Mouse (Mus musculus) left cerebral cortex, adult 11 months (tissue): ENCODE data around the gene Rbm47.

Source experiments
- DNase-seq: peaks from one replicate; pipeline ENCODE4 v3.0.0; 2022; ENCODE audit warnings: low spot score

Gene Rbm47

DNA sequence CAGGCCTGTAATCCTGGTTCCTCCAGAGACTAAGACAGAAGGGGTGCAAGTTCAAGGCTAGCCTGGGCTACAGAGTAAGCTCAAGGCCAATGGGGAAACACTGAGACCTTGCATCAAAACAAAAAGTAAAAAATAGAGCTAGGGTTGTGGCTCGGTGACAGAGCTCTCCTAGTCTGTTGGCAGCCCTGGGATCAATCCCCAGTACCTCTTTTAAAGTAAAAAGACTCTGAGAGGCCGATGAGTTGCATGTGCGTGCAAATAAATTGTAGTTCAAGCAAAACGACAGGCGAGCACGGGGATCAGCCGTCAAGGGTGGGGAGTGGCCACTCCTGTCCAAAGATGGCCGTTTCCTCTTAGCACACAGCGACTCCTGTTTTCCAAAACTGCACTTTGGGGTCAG lies 48.0 kb downstream of the Rbm47 start:
- no peak for DNase-seq

DNA sequence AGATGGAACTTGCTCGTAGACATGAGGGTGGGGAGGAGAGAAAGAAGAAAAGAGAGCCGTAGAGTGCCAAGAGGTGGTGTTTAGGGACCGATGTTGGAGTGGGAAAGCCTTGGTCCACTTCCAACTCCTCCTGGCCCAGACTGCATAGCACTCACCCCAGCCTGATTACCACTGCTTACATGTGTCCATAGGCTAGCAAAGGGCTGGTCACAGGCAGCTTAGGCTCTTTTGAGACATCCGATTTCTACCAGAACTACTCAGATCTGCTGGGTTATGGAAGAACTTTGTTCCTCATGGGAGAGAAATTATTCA lies 48.9 kb downstream of the Rbm47 start:
- no peak for DNase-seq

DNA sequence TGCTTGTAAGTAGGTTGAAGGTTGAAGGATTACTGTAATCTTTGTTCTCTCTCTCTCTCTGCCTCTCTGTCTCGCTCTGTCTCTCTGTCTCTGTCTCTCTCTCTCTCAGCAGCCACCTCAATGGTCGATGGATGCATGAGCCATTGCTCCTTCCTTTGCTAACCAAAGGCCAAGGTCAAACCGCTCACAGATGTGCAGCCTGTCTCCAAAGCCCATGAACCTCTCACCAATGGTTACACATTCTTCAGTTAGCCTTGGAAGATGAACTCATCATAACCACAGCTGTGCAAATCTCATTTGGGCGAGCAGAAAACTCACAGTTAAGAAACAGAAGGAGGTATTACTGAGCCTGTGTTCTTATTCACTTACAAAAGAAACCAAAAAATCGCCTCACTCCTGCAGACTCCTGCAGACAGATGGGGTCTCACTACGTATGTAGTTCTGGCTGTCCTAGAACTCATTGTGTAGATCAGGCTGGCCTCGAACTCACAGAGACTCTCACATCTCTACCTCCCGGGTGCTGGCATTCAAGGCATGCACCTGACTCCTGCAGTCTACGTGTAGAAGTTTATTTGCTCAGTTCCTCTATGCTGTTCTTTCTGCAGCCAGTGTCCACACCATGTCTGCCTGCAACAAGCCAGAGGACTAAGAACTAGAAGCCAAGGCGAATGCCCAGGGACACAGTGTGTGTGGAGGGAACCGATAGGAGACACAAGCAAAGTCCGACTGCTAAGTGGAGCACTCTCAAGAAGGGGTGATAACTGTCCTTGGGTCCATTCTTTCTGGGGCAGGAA lies 49.4 kb downstream of the Rbm47 start:
- DNase-seq = no peak

DNA sequence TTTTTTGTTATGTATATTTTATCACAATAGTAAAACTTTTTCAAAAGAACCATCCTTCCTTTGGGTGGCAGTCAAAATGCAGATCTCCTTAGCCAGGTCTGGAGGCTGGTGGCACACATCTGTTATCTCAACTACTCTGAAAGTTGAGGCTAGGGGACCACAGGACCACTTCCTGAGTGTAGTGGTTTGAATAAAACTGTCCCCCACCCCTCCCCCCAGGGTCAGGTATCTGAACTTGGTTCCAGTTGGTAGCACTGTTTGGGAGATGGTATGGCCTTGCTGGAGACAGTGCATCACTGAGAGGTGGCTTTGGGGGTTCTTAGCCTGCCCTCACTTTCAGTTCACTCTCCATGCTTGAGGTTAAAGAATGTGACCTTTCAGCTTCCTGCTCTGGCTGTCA lies 51.7 kb downstream of the Rbm47 start:
- DNase-seq = no peak

DNA sequence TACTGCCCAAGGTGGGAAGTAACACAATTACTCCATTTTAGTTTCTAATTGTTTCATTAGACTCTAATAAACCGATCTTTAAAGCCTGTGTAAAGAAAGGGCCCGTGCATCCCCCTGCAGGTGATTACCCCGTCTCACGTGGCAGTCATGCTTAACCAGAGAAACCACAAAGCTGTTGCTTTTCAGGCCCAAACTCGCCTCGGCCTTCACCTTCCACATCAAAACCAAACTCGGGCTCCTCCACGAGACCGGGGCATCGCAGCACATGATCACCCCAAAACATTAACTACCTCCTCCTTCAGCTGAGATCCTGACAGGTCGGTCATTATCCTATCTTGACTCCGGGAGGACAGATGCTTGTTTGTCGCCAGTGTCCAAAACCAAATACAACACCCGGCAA lies 58.2 kb downstream of the Rbm47 start:
- no peak for DNase-seq

DNA sequence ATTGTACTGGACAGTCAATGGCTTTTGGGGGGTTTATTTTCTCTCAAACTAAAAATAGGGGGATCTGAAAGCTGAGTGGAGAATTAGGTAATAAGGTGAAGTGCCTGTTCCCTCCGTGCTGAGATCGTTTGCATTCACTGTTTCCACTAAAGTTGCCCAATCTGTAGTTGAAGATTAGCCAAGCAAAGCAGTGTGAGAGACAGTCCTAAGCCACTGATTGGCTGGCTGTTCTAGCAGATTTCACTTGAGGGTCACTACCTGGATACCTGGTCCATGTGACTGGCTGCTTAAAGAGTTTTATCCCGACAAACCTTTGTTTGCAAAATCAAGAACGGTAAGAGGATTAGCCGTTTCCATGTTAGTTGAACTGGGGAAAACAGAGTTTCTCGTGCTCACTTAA lies 58.7 kb downstream of the Rbm47 start:
- DNase-seq = no peak

DNA sequence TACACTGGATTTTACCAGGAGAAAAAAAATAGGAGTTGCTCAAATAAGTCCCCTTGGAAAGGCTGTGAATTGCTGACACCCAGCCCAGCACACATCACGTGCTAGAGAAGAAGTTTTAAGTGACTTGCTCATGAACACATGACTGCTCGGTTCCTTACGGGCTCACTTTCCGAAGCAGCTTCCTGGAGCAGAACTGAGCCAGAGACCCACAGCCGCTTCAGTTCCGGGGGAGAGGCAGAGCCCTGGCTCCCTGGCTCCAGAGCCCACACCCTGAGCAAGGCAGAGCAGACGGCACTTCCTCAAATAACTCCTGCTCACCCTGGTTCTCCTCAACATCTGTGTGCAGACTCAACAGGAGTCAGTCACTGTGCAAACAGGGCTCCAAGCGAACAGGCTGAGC lies 60.9 kb downstream of the Rbm47 start:
- DNase-seq = no peak

DNA sequence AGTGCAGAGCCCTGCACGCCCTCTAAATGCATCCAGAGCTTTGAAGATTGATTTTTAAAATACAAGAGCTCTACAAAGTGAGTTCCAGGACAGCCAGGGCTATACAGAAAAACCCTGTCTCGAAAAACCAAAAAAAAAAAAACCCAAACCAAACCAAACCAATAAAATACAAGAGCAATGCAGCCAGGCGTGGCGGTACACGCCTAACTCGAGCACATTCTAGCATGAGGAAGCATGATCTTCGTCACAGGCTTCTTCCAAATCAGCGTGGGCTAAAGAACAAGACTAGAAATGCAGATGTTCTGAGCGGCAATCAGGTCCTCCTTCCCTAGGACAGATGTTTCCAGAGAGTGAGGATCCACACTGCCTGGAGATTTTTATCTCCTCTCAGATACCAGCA lies 66.5 kb downstream of the Rbm47 start:
- DNase-seq = no peak

DNA sequence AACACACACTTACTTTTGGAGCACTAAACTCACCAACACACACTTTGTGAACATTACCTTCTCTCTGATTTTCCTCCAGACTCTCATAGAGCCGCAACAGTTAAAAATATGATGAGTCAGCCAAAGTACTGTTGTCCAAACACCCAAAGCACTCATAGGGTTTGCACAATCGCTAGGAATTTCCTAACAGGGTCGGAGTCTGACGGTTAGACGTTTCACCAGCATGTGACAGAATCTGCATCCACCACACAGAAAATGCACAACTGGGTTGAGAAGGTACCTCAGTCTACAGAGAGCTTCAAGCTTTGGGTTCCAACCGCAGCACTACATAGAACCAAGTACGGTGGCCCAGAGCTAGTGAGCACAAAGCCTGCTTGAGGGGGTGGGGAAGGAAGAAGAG lies 67.0 kb downstream of the Rbm47 start:
- no peak for DNase-seq

DNA sequence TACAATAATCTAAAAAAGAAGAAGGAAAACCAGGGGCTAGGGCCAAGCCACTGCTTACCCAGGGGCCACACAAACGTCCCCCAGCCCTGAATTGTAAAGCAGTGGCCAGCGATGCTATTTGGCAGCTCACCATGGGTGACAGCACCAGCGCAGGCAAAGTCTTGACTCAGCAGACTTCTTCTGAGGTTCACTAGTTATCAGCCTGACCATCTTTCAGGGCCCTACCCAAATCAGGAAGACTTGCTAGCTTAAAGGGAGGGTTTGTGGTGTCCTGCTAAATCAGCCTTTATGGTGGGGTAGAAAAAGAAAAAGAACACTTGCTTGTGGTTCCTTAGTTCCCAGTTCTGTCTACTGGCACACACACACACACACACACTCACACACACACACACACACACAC lies 67.6 kb downstream of the Rbm47 start:
- no peak for DNase-seq

DNA sequence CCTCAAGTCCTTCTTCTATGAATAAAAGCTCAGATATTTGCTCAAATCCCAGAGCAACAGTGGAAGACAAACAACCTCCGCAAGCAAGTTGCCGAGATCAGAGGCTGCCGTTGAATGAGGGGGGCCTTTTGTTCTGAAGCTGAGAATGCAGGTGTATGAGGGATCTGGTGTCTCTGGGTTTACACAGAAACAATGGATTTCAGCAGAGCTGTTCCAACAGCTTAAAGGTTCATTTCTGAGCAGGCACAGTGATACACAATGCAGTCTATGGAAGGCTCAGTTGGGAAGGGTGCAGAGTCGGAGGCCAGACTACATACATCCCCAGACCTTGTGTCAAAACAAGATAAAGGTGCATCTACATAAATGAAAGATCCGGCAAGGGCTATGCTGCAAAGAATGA lies 69.5 kb downstream of the Rbm47 start:
- DNase-seq = no peak

DNA sequence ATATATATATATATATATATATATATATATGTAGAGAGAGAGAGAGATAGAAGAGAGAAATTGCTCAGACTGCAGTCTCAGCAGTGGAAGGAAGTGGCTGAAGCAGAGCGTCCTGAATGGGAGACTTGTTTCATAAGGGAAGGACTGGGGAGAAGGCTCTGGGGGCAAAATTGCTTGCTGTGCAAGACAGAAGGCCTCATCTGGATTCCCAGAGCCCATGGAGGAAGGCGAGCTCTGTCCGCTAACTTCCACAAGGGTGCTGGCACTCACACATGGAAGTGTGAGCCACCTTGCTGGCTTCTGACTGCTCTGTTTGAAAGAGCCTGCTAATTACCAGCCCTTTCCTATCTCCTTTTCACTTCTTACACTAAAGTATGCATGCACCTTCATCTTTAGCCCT lies 70.1 kb downstream of the Rbm47 start:
- no peak for DNase-seq

DNA sequence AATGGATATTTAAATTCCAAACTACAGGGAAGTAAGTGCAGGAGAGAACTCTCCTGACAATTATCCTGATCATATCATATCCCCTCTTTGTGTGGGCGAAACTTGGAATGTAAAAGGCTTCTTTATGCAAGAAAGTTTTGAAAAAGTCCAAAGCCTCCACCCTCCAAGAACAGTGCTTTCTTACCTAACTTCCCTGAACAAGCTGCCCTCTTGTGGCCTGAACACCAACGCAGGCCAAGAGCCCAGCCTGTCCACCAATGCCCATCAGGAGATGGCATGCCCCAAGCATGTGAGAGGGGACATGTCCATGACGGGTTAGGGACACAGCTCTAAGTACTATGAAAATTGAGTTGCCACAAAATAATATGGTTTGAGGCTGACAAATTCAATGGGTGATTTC lies 71.3 kb downstream of the Rbm47 start:
- DNase-seq = no peak

DNA sequence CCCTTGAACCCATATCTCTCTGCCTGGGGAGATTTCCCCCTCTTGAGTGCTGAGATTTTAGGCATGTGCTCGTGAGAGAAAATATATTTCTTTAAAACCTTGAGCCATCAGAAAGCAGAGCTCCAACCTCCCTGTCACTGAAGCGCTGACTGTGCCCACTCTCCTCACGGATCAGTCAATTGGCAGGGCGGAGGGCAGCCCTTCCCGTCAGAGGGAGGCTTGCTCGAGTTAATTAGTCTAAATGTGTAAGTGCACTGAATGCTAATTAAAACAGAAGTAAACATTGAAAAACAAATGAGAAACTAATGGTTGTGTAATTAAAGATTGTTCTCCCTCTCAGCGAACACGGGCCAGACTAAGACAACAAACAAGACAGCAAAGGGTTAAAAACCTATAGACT lies 72.6 kb downstream of the Rbm47 start:
- DNase-seq = no peak

DNA sequence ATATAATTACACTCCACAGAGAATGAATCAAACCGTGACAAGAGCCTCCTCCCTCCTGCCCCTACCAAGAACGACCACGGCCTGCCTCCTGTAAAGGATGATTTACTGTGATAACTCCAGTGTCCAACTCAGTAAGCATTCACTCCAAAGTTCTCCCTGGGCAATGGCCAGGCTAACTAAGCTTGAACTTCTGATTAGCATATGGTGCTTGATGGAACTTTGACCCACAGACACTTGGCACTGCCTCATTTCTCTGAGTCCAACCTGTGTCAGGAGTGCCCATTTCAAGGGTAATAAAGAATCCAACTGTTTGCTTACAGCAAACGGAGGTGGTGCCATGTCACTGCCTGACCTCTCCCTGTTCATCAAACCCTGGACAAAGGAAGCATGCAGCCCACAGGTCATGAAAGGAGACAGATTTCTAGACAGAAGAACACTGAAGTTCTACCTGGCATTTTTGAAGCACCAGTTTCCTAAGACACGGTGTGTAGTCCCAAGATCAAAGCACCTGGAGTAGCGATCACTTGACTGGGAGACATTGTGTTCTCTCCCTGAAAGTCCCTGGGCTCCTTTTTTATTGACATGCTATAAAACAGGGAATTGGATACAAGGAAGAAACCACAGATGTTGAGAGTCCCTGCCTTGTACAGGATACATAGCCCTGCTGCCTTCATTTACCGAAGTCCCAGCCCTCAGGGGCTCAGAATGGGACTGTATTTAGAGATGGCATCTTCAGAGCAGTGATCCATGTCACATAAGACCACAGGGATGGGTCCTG lies 74.6 kb downstream of the Rbm47 start:
- DNase-seq = no peak

DNA sequence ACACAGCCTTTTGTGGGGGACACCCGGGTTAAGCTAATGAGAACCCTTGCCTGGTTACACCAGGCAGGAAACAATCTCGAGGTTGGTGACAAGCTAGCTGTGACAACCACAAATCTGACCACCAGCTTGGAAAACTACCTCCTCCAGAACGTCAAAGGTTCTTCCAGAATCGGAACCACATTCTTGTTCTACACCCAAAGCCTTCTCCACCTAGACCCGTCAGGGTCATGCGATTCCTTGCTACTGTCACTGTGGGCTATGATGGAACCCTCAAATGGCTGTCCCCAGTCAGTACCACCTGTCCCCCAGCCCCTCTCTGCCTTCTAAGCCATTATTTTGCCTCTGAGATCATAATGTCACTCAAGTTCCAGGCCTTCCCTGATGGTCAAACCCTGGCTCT lies 76.8 kb downstream of the Rbm47 start:
- no peak for DNase-seq

DNA sequence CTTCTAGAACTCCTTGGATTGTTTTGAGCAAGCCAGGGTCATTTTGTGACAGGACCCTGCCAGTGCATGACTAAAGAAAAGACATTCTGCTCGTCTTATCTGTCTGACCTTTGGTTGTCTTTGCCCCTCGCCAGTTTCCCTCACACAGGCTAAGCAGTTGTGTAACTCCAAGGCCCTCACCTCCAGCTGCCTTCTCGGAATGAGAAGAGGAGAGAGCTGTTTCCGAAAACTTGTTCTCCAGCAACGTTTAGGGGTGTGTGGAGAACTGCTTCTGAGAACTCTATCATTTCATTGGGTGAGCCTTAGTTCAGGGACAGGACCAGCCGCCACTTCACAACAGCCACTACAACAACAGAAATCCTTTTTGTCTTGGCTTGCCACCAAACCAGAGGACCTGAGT lies 77.8 kb downstream of the Rbm47 start:
- no peak for DNase-seq

DNA sequence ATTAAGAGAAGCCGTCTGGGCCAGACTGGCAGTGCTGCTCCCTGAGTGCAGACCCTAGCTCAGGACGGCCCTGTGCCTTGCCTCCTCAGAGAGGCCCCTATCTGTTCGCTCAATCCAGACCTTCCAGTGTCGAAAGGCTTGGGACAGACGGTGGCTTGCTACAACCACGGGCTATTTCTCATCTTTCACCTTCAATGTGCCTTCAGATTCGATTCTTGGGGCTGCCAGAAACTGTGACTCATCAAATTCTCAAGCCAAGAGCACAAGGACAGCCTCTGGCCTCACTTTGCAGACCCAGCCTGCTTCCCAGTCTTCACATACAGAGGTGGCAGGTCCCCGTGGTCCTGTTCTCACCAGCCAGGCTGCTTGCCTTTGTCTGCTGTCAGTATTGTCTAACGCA lies 82.9 kb downstream of the Rbm47 start:
- no peak for DNase-seq

DNA sequence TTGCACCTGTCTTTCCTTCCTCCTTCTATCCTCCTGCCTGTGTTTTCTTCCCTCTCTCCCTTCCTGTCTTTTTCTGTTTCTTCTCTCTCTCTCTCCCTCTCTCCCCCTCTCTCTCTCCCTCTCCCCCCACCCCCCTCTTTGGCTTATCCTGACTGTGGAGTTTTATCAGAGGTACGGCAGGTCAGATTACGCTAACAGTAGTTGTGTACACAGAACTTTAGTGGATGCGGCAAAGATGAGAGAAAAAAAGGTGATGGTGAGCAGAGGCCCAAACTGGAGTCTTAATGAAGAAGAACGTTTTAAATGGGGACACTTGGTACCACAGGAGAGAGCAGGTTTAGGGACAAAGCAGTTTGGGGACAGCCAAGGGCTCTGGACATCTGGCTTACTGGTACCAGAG lies 83.3 kb downstream of the Rbm47 start:
- no peak for DNase-seq

DNA sequence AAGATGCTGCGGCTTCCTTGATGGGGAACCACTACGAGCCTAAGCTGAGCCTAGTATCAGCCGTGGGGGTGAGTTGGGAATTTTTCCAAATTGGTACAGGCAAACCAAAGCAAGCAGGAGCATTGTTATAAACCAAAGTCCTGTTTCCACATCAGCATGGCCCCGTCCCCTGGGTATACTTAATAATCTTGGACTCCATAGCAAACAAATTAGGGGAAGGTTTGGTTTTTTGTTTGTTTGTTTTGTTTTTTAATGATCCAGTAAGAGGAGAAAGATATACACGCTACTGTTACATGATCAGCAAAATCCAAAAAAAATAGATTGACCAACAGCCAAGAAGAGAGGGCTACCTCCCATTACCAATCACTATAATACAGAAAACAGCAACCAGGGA lies 84.0 kb downstream of the Rbm47 start:
- DNase-seq = no peak

DNA sequence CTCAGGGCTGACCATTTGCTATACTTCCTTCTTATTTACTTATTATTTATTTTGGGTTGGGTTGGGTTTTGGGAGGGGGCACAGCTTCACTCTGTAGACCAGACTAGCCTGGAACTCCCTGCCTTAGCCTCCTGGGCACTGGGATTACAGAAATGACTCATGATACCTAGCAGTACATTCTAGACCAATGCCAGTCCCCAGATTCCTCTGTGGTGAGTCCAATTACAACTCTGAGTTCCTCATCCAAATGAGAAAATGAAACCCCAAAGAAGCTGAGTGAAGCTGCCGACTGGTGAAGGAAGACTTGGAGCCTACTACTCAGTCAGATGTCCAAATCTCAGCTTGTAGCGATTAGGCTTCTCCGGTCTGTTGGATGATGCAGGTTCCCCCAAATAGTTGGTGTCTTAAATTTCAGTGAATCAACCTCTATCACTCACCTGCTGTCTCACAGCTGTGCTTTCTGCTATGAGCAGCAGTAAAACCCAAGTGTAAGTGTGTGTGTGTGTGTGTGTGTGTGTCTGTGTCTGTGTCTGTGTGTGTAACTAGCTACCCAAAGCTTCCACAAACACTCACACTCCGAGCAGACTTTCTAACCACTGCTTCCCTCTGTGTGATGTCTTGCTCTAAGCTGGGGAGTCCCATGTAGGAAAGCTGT lies 84.5 kb downstream of the Rbm47 start:
- DNase-seq = no peak

DNA sequence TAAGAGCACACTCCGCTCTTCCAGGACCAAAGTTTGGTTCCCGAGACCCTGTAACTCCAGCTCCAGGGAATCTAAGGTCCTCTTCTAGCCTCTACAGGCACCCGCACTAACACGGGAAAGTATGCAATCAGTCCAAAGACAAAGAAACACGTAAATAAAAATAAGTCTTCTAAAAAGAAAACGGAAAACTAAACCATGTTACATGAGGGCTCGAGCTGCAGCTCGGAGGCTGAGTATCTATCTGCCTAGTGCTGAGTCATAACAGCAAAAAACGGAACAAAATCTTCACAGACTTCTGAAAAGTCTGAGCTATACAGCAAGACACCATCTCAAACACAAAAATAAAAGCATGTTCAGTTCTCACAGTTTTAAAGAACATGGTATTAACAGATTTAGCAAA lies 86.0 kb downstream of the Rbm47 start:
- DNase-seq = no peak

DNA sequence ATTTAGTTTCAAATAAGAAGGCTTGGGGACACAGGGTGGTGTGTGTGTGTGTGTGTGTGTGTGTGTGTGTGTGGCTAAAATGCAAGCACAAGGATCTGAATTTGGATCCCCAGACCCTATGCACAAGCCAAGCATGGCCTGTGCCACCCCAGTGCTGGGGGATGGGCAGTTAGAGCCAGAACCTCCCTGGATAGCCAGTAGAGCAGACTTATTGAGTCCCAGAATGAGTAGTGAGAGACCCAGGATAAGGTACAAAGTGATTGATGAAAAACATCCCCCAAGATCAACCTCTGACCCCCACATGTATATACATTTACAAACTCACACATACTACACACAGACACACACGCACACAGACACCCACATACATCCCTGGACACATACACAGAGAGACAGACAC lies 86.6 kb downstream of the Rbm47 start:
- no peak for DNase-seq

DNA sequence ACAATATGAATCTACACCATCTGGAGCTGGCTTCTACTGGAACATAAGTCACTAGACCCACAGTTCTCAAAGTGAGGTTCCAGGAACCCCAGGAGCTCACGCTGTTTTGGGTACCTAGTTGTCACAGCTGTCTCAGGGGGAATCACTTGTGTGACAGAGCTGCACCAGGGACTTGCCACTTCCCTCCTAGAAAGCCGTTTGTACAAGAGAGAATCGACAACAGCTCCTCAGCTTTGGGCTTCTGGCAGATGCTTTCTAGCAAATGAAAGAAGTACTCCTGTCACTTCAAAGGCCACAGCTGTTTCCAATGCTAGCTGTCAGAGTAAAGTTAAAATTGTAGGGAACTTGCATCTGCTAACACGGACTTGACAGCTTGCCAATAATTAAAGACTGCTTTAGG lies 87.4 kb downstream of the Rbm47 start:
- no peak for DNase-seq
